Mouse (Mus musculus): ENCODE measurements at regions not wholly inside any gene's neighbourhood (a gene's known extent, or its start where the extent isn't known, plus 50 kb on each side); places are given as distances from the start of the nearest gene placed in this dataset.

GRCm38 (mm10) chr9:85114234-85114633, 198.3 kb upstream of the Gm11114 start:
- TF ChIP-seq CTCF (IDR thresholded peaks at IDR 0.05; ENCODE audit: insufficient read depth, low read length) (no peak), POLR2A (IDR thresholded peaks at IDR 0.05; ENCODE audit: borderline replicate concordance, extremely low read depth, low read depth, low read length) (no peak)
